Mouse (Mus musculus) lung, embryonic 16.5 days (tissue): Measurements from ENCODE around the gene Slbp. TPM values are rescaled to one million over a fixed set of nuclear protein-coding genes. Genes with fewer than 3 reads are reported as not detected.

Source experiments
- ATAC-seq: fragments of 200-750 bp; cut with Nextera tagmentation; 2 replicates; pipeline ENCODE4 v1.8.0; 2017; ENCODE audit warnings: low read depth, mild to moderate bottlenecking, moderate library complexity
- H3K27ac ChIP-seq: fragments of 300-500 bp; sonication (generic); 2 replicates; pipeline ENCODE4 v1.5.1; 2014; ENCODE audit warnings: mild to moderate bottlenecking, control low read depth, low read length
- H3K27me3 ChIP-seq: fragments of 300-500 bp; sonication (generic); 2 replicates; pipeline ENCODE4 v1.6.1; 2014; ENCODE audit warnings: low read depth, low read length, mixed read lengths; ENCODE audit not compliant: control insufficient read depth, insufficient read depth
- H3K36me3 ChIP-seq: fragments of 300-500 bp; sonication (generic); 2 replicates; pipeline ENCODE4 v1.6.1; 2014; ENCODE audit warnings: low read length; ENCODE audit not compliant: control insufficient read depth, insufficient read depth
- H3K4me1 ChIP-seq: fragments of 300-500 bp; sonication (generic); replicated peaks from 2 replicates; pipeline ENCODE4 v1.6.1; 2014; ENCODE audit warnings: low read length, mixed read lengths; ENCODE audit not compliant: control insufficient read depth, insufficient read depth
- H3K4me2 ChIP-seq: fragments of 300-500 bp; sonication (generic); 2 replicates; pipeline ENCODE4 v1.6.1; 2014; ENCODE audit warnings: low read depth, low read length, control low read depth
- H3K4me3 ChIP-seq: fragments of 300-500 bp; sonication (generic); 2 replicates; pipeline ENCODE4 v1.5.1; 2014; ENCODE audit warnings: mild to moderate bottlenecking, low read length, control low read depth
- H3K9ac ChIP-seq: fragments of 300-500 bp; sonication (generic); 2 replicates; pipeline ENCODE4 v1.6.1; 2014; ENCODE audit warnings: low read length, control low read depth
- H3K9me3 ChIP-seq: fragments of 300-500 bp; sonication (generic); 2 replicates; pipeline ENCODE4 v1.6.1; 2016; ENCODE audit warnings: low read length; ENCODE audit not compliant: control insufficient read depth
- WGBS: fragments of 180-500 bp; shearing (Covaris S2); extraction: QIAGEN DNeasy Blood & Tissue Kit; methylation state at CpG from one replicate; pipeline ENCODE4 v1.1.7; 2014; 5-methylcytosine and 5-hydroxymethylcytosine counted together
- polyA plus RNA-seq: library from polyadenylated mRNA; unstranded; fragments of >200 nt; fragmentation: Nextera tagmentation; extraction: Ambion mirVana; gene quantifications from 2 replicates; pipeline ENCODE4 v1.2.1, GENCODE M21; 2015

The Slbp gene
- polyA plus RNA-seq, 1 experiment from 2014 or later: 259 TPM

DNA sequence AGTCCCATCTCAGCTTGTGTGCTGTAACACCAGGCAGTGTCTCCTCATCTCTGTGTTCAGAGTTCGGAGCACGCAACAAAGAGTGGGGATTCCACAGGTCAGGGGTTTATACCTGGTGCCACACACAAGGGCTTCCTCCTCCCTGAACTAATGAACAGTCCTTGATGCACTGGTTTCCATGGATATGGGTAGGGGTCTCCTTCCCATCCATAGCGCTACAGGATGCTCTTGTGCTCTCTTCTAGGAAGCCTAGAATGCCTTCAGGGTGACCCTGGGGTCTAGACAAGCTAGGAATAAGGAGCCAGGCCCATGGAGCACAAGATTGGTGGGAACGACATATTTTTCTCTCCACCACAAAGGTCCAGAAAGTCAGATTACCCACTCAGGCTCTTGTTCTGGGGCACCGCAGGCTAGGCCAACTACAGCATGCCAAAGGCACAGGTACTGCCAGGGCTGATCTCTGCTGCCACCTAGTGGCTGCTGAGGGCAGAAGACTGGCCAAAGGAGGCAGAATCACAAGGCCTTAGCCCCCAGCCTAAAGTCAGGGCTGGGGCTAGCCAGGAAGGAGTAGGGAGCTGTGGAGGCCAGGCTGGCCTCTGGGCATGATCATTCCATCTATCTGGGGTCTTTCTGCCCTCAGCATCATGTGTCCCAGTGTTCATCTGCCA lies 63.0 kb downstream of the Slbp start:
- no peak for ATAC-seq
- no peaks in the 10 kb centered on the region for H3K4me1 ChIP-seq
- no peak overlapping the region for H3K9ac ChIP-seq
- H3K4me3 ChIP-seq: no peak overlapping the region
- H3K27ac ChIP-seq: no peak overlapping the region
- H3K36me3 ChIP-seq: no peaks in the 10 kb centered on the region
- H3K9me3 ChIP-seq: no peaks in the 10 kb centered on the region
- WGBS: 72% methylated on average over 5 of the region's 5 CpGs
- H3K27me3 ChIP-seq: no peaks in the 10 kb centered on the region
- H3K4me2 ChIP-seq: no peak overlapping the region

DNA sequence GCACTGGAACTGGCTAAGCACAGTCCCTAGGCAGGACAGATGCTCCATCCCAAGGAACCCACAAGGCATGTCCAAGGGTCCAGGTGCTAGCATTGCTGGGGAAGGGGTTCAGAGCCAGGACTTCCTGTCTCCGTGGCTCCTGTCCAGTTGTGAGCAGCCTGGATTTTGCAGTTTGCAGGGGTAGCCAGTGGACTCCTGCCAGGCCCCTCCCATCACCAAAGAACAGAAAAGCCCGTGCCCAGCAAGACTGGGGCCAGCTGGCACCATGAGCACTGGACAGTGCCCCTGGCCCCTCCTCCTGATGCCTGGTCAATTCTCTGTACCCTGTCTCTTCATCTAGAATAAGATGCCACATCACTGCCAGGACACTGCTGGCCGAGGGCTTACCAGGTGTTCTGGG lies 64.3 kb downstream of the Slbp start:
- ATAC-seq: no peak
- Histone ChIP-seq H3K4me3 (no peak overlapping the region), H3K27me3 (no peaks in the 10 kb centered on the region), H3K4me2 (no peak overlapping the region), H3K27ac (no peak overlapping the region), H3K36me3 (no peaks in the 10 kb centered on the region), H3K9me3 (no peaks in the 10 kb centered on the region), H3K9ac (no peak overlapping the region), H3K4me1 (no peaks in the 10 kb centered on the region)
- WGBS: 51% methylated on average over 3 of the region's 3 CpGs

DNA sequence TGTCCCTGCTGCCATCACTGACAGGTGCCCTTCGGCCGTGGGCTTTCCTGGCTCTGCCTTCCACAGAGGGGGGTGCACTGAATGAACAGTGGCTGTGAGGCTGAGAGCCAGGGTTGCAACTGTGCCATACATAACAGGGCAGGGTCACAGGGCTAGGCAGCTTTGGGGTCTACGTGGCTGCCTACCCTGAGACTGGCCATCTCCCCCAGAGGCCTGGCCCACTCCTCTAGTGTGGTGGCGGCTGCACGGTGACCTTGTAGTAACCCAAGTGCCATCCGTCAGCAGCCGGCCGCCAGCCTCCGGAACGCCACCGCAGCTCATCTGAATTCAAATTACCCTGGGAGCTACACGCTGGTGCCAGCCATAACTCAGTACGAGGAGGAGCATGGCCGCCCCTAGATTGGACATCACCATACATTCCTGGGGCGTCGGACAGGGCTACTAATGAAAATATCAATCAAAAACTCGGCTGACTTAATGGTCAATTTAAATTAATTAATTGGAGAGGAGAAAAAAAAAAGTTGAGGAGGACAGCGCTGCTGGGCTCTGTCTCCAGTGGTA lies 64.8 kb downstream of the Slbp start:
- no peak for ATAC-seq
- Histone ChIP-seq H3K27ac (no peak overlapping the region), H3K27me3 (no peaks in the 10 kb centered on the region), H3K9ac (no peak overlapping the region), H3K9me3 (no peaks in the 10 kb centered on the region), H3K36me3 (no peaks in the 10 kb centered on the region), H3K4me2 (no peak overlapping the region), H3K4me1 (no peaks in the 10 kb centered on the region), H3K4me3 (no peak overlapping the region)
- 66% methylated on average over 18 of the region's 18 CpGs for WGBS

Other genes starting within 250 kb of the Slbp start
- not detected in 2 replicates for gene Nkx1-1, start 218.6 kb downstream of the Slbp start, polyA plus RNA-seq
- gene Fam53a, start 22.9 kb downstream of the Slbp start, polyA plus RNA-seq: 44.3 and 53.6 TPM in 2 replicates
- gene Gm9903, start 22.6 kb downstream of the Slbp start, polyA plus RNA-seq: 0.16 and 0.39 TPM in 2 replicates
- gene Tacc3, start 5.6 kb upstream of the Slbp start, polyA plus RNA-seq: 190 and 214 TPM in 2 replicates
- 41.0 and 41.8 TPM in 2 replicates for gene Tmem129, start 5.8 kb upstream of the Slbp start, polyA plus RNA-seq
- 64.4 and 67.2 TPM in 2 replicates for gene Fgfr3, start 69.1 kb upstream of the Slbp start, polyA plus RNA-seq
- gene Letm1, start 130.2 kb upstream of the Slbp start, polyA plus RNA-seq: 33.8 and 41.0 TPM in 2 replicates
- 43.0 and 45.0 TPM in 2 replicates for gene Nsd2, start 168.2 kb upstream of the Slbp start, polyA plus RNA-seq